8 mouse cellular contexts compared by ENCODE assay signal in genomic region chr17:34981690-34982180, GRCm38 (mm10). TPM values are rescaled to one million over a fixed set of nuclear protein-coding genes. Genes with fewer than 3 reads are reported as not detected.
DNase-seq lines count a peak whose midpoint lies in the region; ATAC-seq and TF ChIP-seq lines count a peak whose summit lies in the region.

Lsm2 (plus strand) TSS chr17:34981862.

- no peak for TF ChIP-seq EP300 in ES-Bruce4 (IDR thresholded peaks at IDR 0.05; ENCODE audit: insufficient read depth, low read depth, low read length)

- no peaks in the 10 kb centered on the region for H3K4me1 ChIP-seq in ES-Bruce4 (ENCODE audit: control insufficient read depth, insufficient read depth, low read length)
- peaks cover 24% of the 10 kb centered on the region for H3K4me1 ChIP-seq in forebrain, embryonic 15.5 days
- H3K4me1 ChIP-seq in lung, adult 2 months (ENCODE audit: control insufficient read depth, insufficient read depth, low read length): peaks cover 2% of the 10 kb centered on the region

- peak within 1 kb of the TSS; percentile 99 for H3K4me3 ChIP-seq in ES-Bruce4 (ENCODE audit: low read depth, low read length)
- peak within 1 kb of the TSS; percentile 94 for H3K4me3 ChIP-seq in forebrain, embryonic 15.5 days
- H3K4me3 ChIP-seq in lung, adult 2 months (replicated peaks; ENCODE audit: extremely low read depth, low read depth, low read length): peak within 1 kb of the TSS; percentile 88

- H3K9ac ChIP-seq in ES-Bruce4 (ENCODE audit: low read depth, poor library complexity, severe bottlenecking): peak within 1 kb of the TSS; percentile 95
- peak within 1 kb of the TSS; percentile 96 for H3K9ac ChIP-seq in forebrain, embryonic 15.5 days (replicated peaks)

- no peaks in the 10 kb centered on the region for H3K9me3 ChIP-seq in ES-Bruce4 (replicated peaks; ENCODE audit: control insufficient read depth, insufficient read depth, low read length, poor library complexity, severe bottlenecking)
- H3K9me3 ChIP-seq in forebrain, embryonic 15.5 days: no peaks in the 10 kb centered on the region

- ATAC-seq in forebrain, embryonic 15.5 days (replicated peaks): peak; percentile 97
- peak; percentile 84 for ATAC-seq in neutrophil, adult 5-6 weeks (ENCODE audit: extremely low read depth, insufficient number of reproducible peaks, low FRiP score, poor library complexity, severe bottlenecking)

- peak; percentile 88 for TF ChIP-seq POLR2A in ES-Bruce4 (IDR thresholded peaks at IDR 0.05; ENCODE audit: insufficient read depth, low read length)
- peak; percentile 98; the same call in 1 of the 2 replicates for TF ChIP-seq POLR2A in lung, adult 2 months (IDR thresholded peaks at IDR 0.05; ENCODE audit: borderline replicate concordance, extremely low read depth, low read depth, low read length)

- DNase-seq in cerebellum, adult 11 months: peak; percentile 87
- peak; percentile 88 for DNase-seq in heart, postnatal 25 days (ENCODE audit: low spot score)
- peak; percentile 91 to 95 for DNase-seq in layer of hippocampus, adult 18-20 months (ENCODE audit: low spot score in 2 of 2)
- peak; percentile 94 for DNase-seq in lung, adult 2 months
- peak; percentile 84 to 90 for DNase-seq in thymus, adult 18-20 months

- H3K27ac ChIP-seq in ES-Bruce4 (ENCODE audit: insufficient read depth, low read length): peak within 1 kb of the TSS; percentile 63
- peak within 1 kb of the TSS; percentile 99 for H3K27ac ChIP-seq in forebrain, embryonic 15.5 days (replicated peaks)

- WGBS in forebrain, embryonic 15.5 days: 1% methylated on average over 58 of the region's 58 CpGs
- 1% methylated on average over 58 of the region's 58 CpGs for WGBS in lung, adult 2 months

- intact Hi-C loops in heart, postnatal 25 days (cut with DNase I): loop anchor here (1.0 to 10.0 kb wide), 4 partner anchors 17 to 125 kb away; partner anchors contain the start of gene Neu1

- peaks cover 22% of the 10 kb centered on the region for H3K36me3 ChIP-seq in ES-Bruce4 (ENCODE audit: control insufficient read depth, insufficient read depth, low read length, poor library complexity, severe bottlenecking)
- H3K36me3 ChIP-seq in forebrain, embryonic 15.5 days: peaks cover 18% of the 10 kb centered on the region

- no peaks in the 10 kb centered on the region for H3K27me3 ChIP-seq in ES-Bruce4 (ENCODE audit: control insufficient read depth, insufficient read depth, low read length, poor library complexity, severe bottlenecking)
- no peaks in the 10 kb centered on the region for H3K27me3 ChIP-seq in forebrain, embryonic 15.5 days

- peak within 1 kb of the TSS; percentile 79 for H3K4me2 ChIP-seq in forebrain, embryonic 15.5 days (replicated peaks)

- TF ChIP-seq CTCF in ES-Bruce4 (IDR thresholded peaks at IDR 0.05; ENCODE audit: low read depth, low read length): no peak
- no peak for TF ChIP-seq CTCF in lung, adult 2 months (IDR thresholded peaks at IDR 0.05; ENCODE audit: insufficient read depth, low read length)

RNA-seq across cellular contexts. Expression of gene Lsm2, which starts in this region (rescaled TPM):
- 163 and 166 TPM in 2 replicates for polyA plus RNA-seq in ES-Bruce4 (2011; ENCODE audit: insufficient read depth, insufficient read length, low read depth, missing spikeins)
- 132 and 149 TPM in 2 replicates for polyA plus RNA-seq in forebrain, embryonic 15.5 days (2015; fragmentation: Nextera tagmentation; extraction: Ambion mirVana)
- total RNA-seq in heart, postnatal 25 days (2021): 10 to 100 TPM; 19.0 to 19.1 TPM
- 10 to 100 TPM; 18.2 to 20.7 TPM for total RNA-seq in layer of hippocampus, adult 18-20 months (2021)
- 42.3 and 51.6 TPM in 2 replicates for polyA plus RNA-seq in lung, adult 2 months (2012; rRNA removed)
- total RNA-seq in neutrophil, adult 5-6 weeks (2017): 10.1 and 11.4 TPM in 2 replicates

Comparison
In these comparisons a context has a peak if more than half of its experiments do, and no peak if none do; other contexts are left out.
1. Peak in every context shown above with its lines: DNase-seq, ATAC-seq, H3K4me3 ChIP-seq and H3K27ac ChIP-seq.